Mouse (Mus musculus) CH12.LX (cell line): ENCODE data around the gene Tmc8. TPM values are rescaled to one million over a fixed set of nuclear protein-coding genes. Genes with fewer than 3 reads are reported as not detected.

ENCODE experiments used
- DNase-seq: peaks from one replicate; pipeline ENCODE4 v3.0.0-alpha.2; 2013; ENCODE audit errors: extremely low read depth
- H3K27ac ChIP-seq: 2 replicates; pipeline ENCODE4 v1.5.1; 2012; ENCODE audit warnings: low read depth, mild to moderate bottlenecking, control low read depth, moderate library complexity; ENCODE audit not compliant: insufficient read depth
- H3K27me3 ChIP-seq: replicated peaks from 2 replicates; pipeline ENCODE3; 2012; ENCODE audit warnings: inconsistent platforms
- H3K36me3 ChIP-seq, 2 experiments: replicated peaks in 1 of 2; 2 replicates each; pipeline versions ENCODE3 to v1.6.1; 2012; ENCODE audit warnings: inconsistent platforms in 1 of 2, low read length in 1 of 2, mild to moderate bottlenecking in 1 of 2, mixed read lengths in 1 of 2, moderate library complexity in 1 of 2; ENCODE audit not compliant: control insufficient read depth in 1 of 2, insufficient read depth in 1 of 2
- H3K4me1 ChIP-seq, 2 experiments: 2 replicates each; pipeline ENCODE4 v1.6.1; 2012; ENCODE audit warnings: inconsistent platforms in 1 of 2, moderate library complexity in 1 of 2; ENCODE audit not compliant: insufficient read depth in 2 of 2, control insufficient read depth in 1 of 2
- H3K4me2 ChIP-seq: 2 replicates; pipeline ENCODE4 v1.6.1; 2012; ENCODE audit warnings: low read depth, mild to moderate bottlenecking, control low read depth; ENCODE audit not compliant: poor library complexity, insufficient read depth, severe bottlenecking
- H3K4me3 ChIP-seq, 3 experiments: fragments of 150-350 bp in 1 of 3; sonication (generic) in 1 of 3; replicated peaks in 1 of 3; 2 replicates each; pipeline versions ENCODE3 to v1.5.1; 2011 to 2012; ENCODE audit warnings: low read depth in 2 of 3, low read length in 2 of 3, mild to moderate bottlenecking in 2 of 3, moderate library complexity in 2 of 3, control low read depth in 1 of 3, improper control_type of control experiment in 1 of 3, inconsistent platforms in 1 of 3, mixed read lengths in 1 of 3; ENCODE audit not compliant: poor library complexity in 1 of 3
- H3K79me2 ChIP-seq: replicated peaks from 2 replicates; pipeline ENCODE4 v1.6.1; 2012; ENCODE audit warnings: mild to moderate bottlenecking, moderate library complexity; ENCODE audit not compliant: control insufficient read depth, poor library complexity, insufficient read depth, severe bottlenecking; ENCODE audit errors: extremely low read depth
- H3K9ac ChIP-seq: 2 replicates; pipeline ENCODE4 v1.6.1; 2012; ENCODE audit warnings: low read depth, mild to moderate bottlenecking, control low read depth, moderate library complexity; ENCODE audit not compliant: insufficient read depth
- H3K9me3 ChIP-seq: replicated peaks from 2 replicates; pipeline ENCODE3; 2012; ENCODE audit warnings: low read length, inconsistent platforms, mixed read lengths
- CTCF ChIP-seq, 2 experiments: IDR thresholded peaks in 1 of 2; conservative IDR thresholded peaks in 1 of 2; 2 replicates each; pipeline ENCODE4 v1.5.1; 2011 to 2012; ENCODE audit warnings: low read depth in 2 of 2, low read length in 2 of 2, improper control_type of control experiment in 1 of 2, inconsistent platforms in 1 of 2, mild to moderate bottlenecking in 1 of 2, moderate library complexity in 1 of 2
- EP300 ChIP-seq: IDR thresholded peaks from 2 replicates; pipeline ENCODE4 v1.6.1; 2011; ENCODE audit warnings: low read length, improper control_type of control experiment
- ETS1 ChIP-seq: conservative IDR thresholded peaks from 2 replicates; pipeline ENCODE4 v1.6.1; 2012; ENCODE audit warnings: low read depth, mild to moderate bottlenecking, inconsistent platforms, low read length, improper control_type of control experiment, moderate library complexity
- GABPA ChIP-seq: IDR thresholded peaks from 2 replicates; pipeline ENCODE4 v1.6.1; 2012; ENCODE audit warnings: low read depth, low read length, improper control_type of control experiment, inconsistent platforms; ENCODE audit not compliant: insufficient replicate concordance
- IRF4 ChIP-seq: IDR thresholded peaks from 2 replicates; pipeline ENCODE4 v1.6.1; 2014; ENCODE audit warnings: low read depth, mild to moderate bottlenecking, inconsistent platforms, low read length, improper control_type of control experiment
- JUN ChIP-seq: IDR thresholded peaks from 2 replicates; pipeline ENCODE4 v1.6.1; 2011; ENCODE audit warnings: low read depth, mild to moderate bottlenecking, low read length, improper control_type of control experiment, moderate library complexity; ENCODE audit not compliant: insufficient read depth
- MAFK ChIP-seq: IDR thresholded peaks from 2 replicates; pipeline ENCODE4 v1.6.1; 2011; ENCODE audit warnings: low read length, improper control_type of control experiment; ENCODE audit not compliant: insufficient replicate concordance
- MAX ChIP-seq: IDR thresholded peaks from 2 replicates; pipeline ENCODE4 v1.6.1; 2011; ENCODE audit warnings: low read length, improper control_type of control experiment
- MXI1 ChIP-seq: IDR thresholded peaks from 2 replicates; pipeline ENCODE4 v1.6.1; 2011; ENCODE audit warnings: mild to moderate bottlenecking, low read depth, low read length, improper control_type of control experiment
- MYC ChIP-seq: IDR thresholded peaks from 2 replicates; pipeline ENCODE4 v1.6.1; 2011; ENCODE audit warnings: low read depth, mild to moderate bottlenecking, improper control_type of control experiment, low read length
- POLR2A ChIP-seq: IDR thresholded peaks from 2 replicates; pipeline ENCODE4 v1.6.1; 2011; ENCODE audit warnings: low read depth, mild to moderate bottlenecking, improper control_type of control experiment, low read length
- POLR2AphosphoS2 ChIP-seq: IDR thresholded peaks from 2 replicates; pipeline ENCODE4 v1.6.1; 2011; ENCODE audit warnings: low read depth, low read length, improper control_type of control experiment
- RAD21 ChIP-seq: IDR thresholded peaks from 2 replicates; pipeline ENCODE4 v1.6.1; 2011; ENCODE audit warnings: low read depth, mild to moderate bottlenecking, low read length, improper control_type of control experiment, moderate library complexity
- SIN3A ChIP-seq: IDR thresholded peaks from 2 replicates; pipeline ENCODE4 v1.6.1; 2012; ENCODE audit warnings: low read length, improper control_type of control experiment, inconsistent platforms
- SMC3 ChIP-seq: IDR thresholded peaks from 2 replicates; pipeline ENCODE4 v1.6.1; 2011; ENCODE audit warnings: low read depth, low read length, improper control_type of control experiment
- TBP ChIP-seq: conservative IDR thresholded peaks from 2 replicates; pipeline ENCODE4 v1.6.1; 2011; ENCODE audit warnings: low read depth, low read length, improper control_type of control experiment
- UBTF ChIP-seq: IDR thresholded peaks from 2 replicates; pipeline ENCODE4 v1.6.1; 2012; ENCODE audit warnings: low read depth, mild to moderate bottlenecking, inconsistent platforms, low read length, improper control_type of control experiment, moderate library complexity
- ZC3H11A ChIP-seq: IDR thresholded peaks from 2 replicates; pipeline ENCODE4 v1.6.1; 2012; ENCODE audit warnings: low read depth, mild to moderate bottlenecking, inconsistent platforms, low read length, improper control_type of control experiment
- ZKSCAN1 ChIP-seq: IDR thresholded peaks from 2 replicates; pipeline ENCODE4 v1.6.1; 2012; ENCODE audit warnings: low read depth, inconsistent platforms, low read length, improper control_type of control experiment, borderline replicate concordance
- ZNF384 ChIP-seq: IDR thresholded peaks from 2 replicates; pipeline ENCODE4 v1.6.1; 2012; ENCODE audit warnings: low read depth, low read length, improper control_type of control experiment, inconsistent platforms
- dilution Hi-C: fragments of 300-500 bp; cut with MboI; formaldehyde crosslinking; loops from 2 replicates; pipeline ENCODE4 v1.14.3; 2020; ENCODE audit warnings: low sequenced_read_pairs; ENCODE audit not compliant: extremely low pct_unique_long_range_greater_than_20kb, extremely low pct_ligation_motif_present
- in situ Hi-C: fragments of 300-500 bp; cut with MboI; formaldehyde crosslinking; loops from 3 replicates; pipeline ENCODE4 v1.14.3; 2019; ENCODE audit warnings: low sequenced_read_pairs, low pct_ligation_motif_present, low pct_unique_long_range_greater_than_20kb, mixed read lengths
- polyA plus RNA-seq: library from polyadenylated mRNA; unstranded; fragments of >175 nt; gene quantifications from 2 replicates; pipeline ENCODE4 v1.2.1, GENCODE M21; 2012; ENCODE audit warnings: low read depth; ENCODE audit not compliant: insufficient read length
- total RNA-seq, 2 experiments: library from RNA; depleted of rRNA; stranded (reverse); fragments of 300-350 nt in 1 of 2; fragments of >200 nt in 1 of 2; gene quantifications; 2 replicates each; pipeline ENCODE4 v1.2.3; 2012 to 2014

Tmc8 gene
- total and polyA plus RNA-seq, 3 experiments: 2.2 to 9.8 (median 6.1) TPM

GRCm38 (mm10) chr11:117765361-117765760 is 16.5 kb upstream of the Tmc8 start:
- Histone ChIP-seq H3K36me3 (peaks cover 63 to 86% of the 10 kb centered on the region in 2 experiments), H3K27me3 (no peaks in the 10 kb centered on the region), H3K4me2 (no peak overlapping the region), H3K9ac (no peak overlapping the region), H3K9me3 (no peaks in the 10 kb centered on the region), H3K4me1 (peaks cover 8 to 44% of the 10 kb centered on the region in 2 experiments), H3K27ac (no peak overlapping the region), H3K79me2 (no peaks in the 10 kb centered on the region), H3K4me3 (no peak overlapping the region)
- TF ChIP-seq UBTF (no peak), RAD21 (no peak), ZKSCAN1 (no peak), SIN3A (no peak), IRF4 (no peak), EP300 (no peak), ZNF384 (no peak), MAFK (no peak), JUN (no peak), CTCF (conservative IDR thresholded peaks at IDR 0.05 in 1 of 2, IDR thresholded peaks at IDR 0.05 in 1 of 2; ENCODE audit: low read depth in 2 of 2, low read length in 2 of 2) (no peak), POLR2A (no peak), GABPA (no peak), ZC3H11A (no peak), ETS1 (no peak)
- in situ Hi-C loops: no loop called here
- dilution Hi-C loops: no loop called here
- no peak for DNase-seq

GRCm38 (mm10) chr11:117766275-117766674 is 15.6 kb upstream of the Tmc8 start:
- no peaks in the 10 kb centered on the region for H3K27me3 ChIP-seq
- no peak overlapping the region for H3K27ac ChIP-seq
- H3K36me3 ChIP-seq: peaks cover 60 to 84% of the 10 kb centered on the region in 2 experiments
- no peak overlapping the region for H3K9ac ChIP-seq
- H3K4me3 ChIP-seq: no peak overlapping the region
- TF ChIP-seq TBP: no peak
- no peak for TF ChIP-seq EP300
- no peak for TF ChIP-seq MXI1
- TF ChIP-seq POLR2AphosphoS2: no peak
- TF ChIP-seq SMC3: no peak
- no peak for TF ChIP-seq UBTF
- no peak for TF ChIP-seq MYC
- no peak for TF ChIP-seq RAD21
- no peak for TF ChIP-seq MAX
- TF ChIP-seq, all 38 proteins: peak for 0
- Histone ChIP-seq H3K79me2 (no peaks in the 10 kb centered on the region), H3K4me2 (no peak overlapping the region), H3K9me3 (no peaks in the 10 kb centered on the region), H3K4me1 (peaks cover 8 to 45% of the 10 kb centered on the region in 2 experiments)
- dilution Hi-C loops: no loop called here
- DNase-seq: no peak
- in situ Hi-C loops: no loop called here
